Mouse (Mus musculus): Measurements from ENCODE around the gene 5730596B20Rik. TPM values are rescaled to one million over a fixed set of nuclear protein-coding genes. Genes with fewer than 3 reads are reported as not detected.

Gene 5730596B20Rik
- total RNA-seq, 1 experiment from 2014 or later, result not detected

- ATAC-seq (replicated peaks; ENCODE audit: low read depth, poor library complexity, severe bottlenecking), result no peak
These were observed 31.0 kb downstream of the 5730596B20Rik start, which contains the start of gene Hoxa6 for GRCm38 (mm10) chr6:52208072-52208867. Hoxa6 (minus strand) TSS chr6:52208722.

GRCm38 (mm10) chr6:52208868-52209684 is 31.8 kb downstream of the 5730596B20Rik start:
- no peak for ATAC-seq (replicated peaks; ENCODE audit: low read depth, poor library complexity, severe bottlenecking)

DNA sequence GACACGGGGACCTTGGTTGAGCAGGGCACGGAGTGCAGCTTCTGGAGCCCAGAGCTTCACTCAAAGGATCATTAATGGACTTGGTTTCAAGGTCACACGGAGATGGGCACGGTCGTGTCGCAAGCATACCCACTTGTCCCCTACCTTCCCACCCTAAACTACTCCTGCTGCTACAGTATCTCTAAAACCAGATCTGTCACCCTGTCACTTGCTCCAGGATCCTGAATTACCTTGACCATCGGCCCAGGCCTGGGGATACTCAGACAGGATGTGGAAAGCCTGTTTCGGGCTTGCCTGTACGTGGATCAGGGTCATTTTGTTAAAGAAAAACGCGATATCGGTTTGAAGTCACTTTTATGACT is 32.4 kb downstream of the 5730596B20Rik start:
- no peak for ATAC-seq (replicated peaks; ENCODE audit: low read depth, poor library complexity, severe bottlenecking)

DNA sequence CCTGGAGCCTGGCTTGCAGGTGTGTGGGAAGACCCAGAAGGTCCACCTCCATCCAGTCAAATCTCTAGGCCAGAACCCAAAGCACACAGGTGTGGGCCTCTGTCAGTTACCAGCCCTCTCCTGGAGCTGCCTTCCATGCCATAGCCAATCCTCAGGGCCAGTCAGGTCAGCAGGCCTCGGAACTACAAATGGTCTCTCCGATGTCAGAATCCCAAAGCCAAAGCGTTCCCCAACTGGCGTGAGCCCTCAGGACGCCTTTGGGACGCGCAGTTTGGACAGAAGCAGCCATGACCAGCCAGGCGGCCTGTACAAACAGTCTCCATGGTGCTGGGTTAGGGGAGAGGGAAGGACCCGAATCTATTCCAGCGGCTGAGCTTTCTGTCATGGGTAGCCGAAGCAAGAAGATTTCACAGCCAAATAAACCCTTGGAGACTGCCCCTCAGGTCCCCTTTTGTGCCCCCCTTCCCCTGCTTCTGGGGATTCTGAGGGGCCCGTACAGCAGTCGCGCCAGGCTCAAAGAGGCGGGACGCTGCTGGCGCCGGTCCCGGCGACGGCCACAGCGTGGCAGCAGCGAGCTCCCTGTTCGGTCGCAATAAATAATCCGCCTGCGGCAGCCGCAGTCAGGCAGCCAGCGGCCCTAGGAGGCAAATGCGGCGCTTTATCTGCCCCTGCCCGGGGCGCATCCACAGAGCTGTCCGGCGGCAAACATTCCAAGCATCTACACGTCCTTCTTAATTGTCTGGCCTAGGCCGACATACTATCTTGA is 34.1 kb downstream of the 5730596B20Rik start:
- peak; percentile 68 for ATAC-seq (replicated peaks; ENCODE audit: low read depth, poor library complexity, severe bottlenecking)

- 0 out of 2 replicates have a peak, but pooled peaks have one; percentile 2 for ATAC-seq (replicated peaks; ENCODE audit: low read depth, poor library complexity, severe bottlenecking)
These were observed 34.7 kb downstream of the 5730596B20Rik start for GRCm38 (mm10) chr6:52211961-52212360.

- ATAC-seq (replicated peaks; ENCODE audit: low read depth, poor library complexity, severe bottlenecking), result peak; percentile 29
These were observed 35.3 kb downstream of the 5730596B20Rik start for GRCm38 (mm10) chr6:52212556-52213118.

- peak; percentile 20 for ATAC-seq (replicated peaks; ENCODE audit: low read depth, poor library complexity, severe bottlenecking)
These were observed 36.1 kb downstream of the 5730596B20Rik start, which contains the start of the genes Hoxa3 and Gm28308 for GRCm38 (mm10) chr6:52213119-52213986. Hoxa3 (minus strand) TSS chr6:52213336. Gm28308 (minus strand) TSS chr6:52213339.

- no peak for ATAC-seq (replicated peaks; ENCODE audit: low read depth, poor library complexity, severe bottlenecking)
These were observed 37.0 kb downstream of the 5730596B20Rik start for GRCm38 (mm10) chr6:52214271-52214670.

- ATAC-seq (replicated peaks; ENCODE audit: low read depth, poor library complexity, severe bottlenecking), result no peak
These were observed 37.8 kb downstream of the 5730596B20Rik start for GRCm38 (mm10) chr6:52215070-52215469.

DNA sequence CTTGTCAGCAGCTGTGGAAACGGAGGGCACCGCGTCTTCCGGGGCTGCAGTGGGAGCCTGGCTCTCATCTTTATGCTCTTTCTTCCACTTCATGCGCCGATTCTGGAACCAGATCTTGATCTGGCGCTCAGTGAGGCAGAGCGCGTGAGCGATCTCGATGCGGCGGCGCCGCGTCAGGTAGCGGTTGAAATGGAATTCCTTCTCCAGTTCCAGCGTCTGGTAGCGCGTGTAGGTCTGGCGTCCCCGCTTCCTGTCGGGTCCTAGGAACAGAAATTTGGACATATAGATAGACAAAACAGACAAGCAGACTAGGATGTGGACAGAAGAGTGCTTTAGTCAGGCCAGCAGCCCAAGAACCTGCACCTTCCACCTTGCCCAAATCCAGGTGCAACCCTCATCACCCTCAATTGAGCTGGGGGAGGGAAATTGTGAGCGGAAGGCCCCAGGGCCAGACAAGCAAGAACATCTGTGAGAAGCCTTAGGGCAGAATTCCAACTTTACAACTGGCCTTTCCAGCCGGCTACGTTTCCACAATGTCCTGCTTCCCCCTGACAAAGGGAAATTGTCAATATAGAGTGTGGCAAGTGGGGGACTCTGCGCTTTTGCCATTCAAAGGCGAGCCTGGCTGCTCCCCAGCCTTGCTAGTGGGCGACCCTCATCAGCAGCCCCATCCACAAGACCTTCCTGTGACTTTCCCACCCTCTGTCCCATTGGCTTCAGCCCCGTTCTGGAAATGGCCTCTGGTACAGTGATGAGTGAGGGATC is 38.7 kb downstream of the 5730596B20Rik start:
- no peak for ATAC-seq (replicated peaks; ENCODE audit: low read depth, poor library complexity, severe bottlenecking)

GRCm38 (mm10) chr6:52216691-52217458 is 39.6 kb downstream of the 5730596B20Rik start:
- ATAC-seq (replicated peaks; ENCODE audit: low read depth, poor library complexity, severe bottlenecking), result no peak

DNA sequence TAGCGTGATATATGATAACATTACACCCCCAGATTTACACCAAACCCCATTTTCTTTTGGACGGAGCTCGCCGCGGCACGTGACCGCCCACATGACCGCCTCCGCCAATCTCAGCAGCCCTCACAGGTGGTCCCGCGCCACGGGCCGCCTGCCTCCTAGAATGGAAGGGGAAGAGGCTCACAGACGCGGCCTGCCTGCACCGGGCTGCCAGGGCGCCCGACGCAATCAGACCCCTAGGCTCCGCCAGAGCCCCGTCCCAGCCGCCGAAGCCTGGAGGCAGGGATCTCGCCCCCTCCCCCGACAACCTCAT is 40.1 kb downstream of the 5730596B20Rik start:
- ATAC-seq (replicated peaks; ENCODE audit: low read depth, poor library complexity, severe bottlenecking), result peak; percentile 47

DNA sequence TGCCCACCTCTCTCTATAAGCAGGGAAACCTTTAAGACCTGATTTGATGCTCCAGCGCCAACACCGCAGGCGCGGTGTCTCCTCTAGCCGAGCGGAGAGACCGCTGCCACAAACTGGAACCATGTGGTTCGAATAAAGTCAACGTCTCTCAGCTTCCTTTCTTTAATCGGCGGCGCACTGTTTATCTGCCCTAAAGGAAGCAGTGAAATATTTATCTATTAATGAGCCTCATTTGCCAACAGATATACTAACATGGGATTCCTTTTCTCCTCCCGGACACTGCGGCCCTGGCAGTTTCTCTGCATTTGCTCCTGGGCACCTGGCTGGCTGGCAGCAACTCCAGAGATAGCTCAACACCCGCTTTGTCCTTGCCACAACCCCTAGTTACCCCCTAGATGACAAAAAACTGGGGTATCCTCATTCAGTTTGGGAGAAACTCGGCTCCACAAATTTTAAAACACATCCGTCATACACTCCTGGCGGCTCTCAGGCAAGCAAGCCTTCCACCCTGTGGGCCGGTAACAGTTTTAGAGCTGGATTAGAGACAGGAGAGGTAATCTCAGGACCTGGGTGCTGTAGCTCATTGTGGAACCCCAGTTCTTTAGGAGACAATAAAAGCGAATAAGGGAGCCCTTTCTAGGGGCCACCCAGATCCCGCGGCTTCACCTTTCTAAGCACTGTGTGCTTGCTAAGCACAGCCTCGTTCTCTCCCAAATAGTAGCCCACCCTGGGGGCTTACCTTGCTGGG is 40.8 kb downstream of the 5730596B20Rik start:
- no peak for ATAC-seq (replicated peaks; ENCODE audit: low read depth, poor library complexity, severe bottlenecking)

- no peak for ATAC-seq (replicated peaks; ENCODE audit: low read depth, poor library complexity, severe bottlenecking)
These were observed 41.4 kb downstream of the 5730596B20Rik start for GRCm38 (mm10) chr6:52218643-52219215.

- ATAC-seq (replicated peaks; ENCODE audit: low read depth, poor library complexity, severe bottlenecking), result no peak
These were observed 42.1 kb downstream of the 5730596B20Rik start for GRCm38 (mm10) chr6:52219234-52219942.
